Mouse (Mus musculus) G1E (cell line): ENCODE results near the gene Rgs9bp.
A peak's percentile ranks its signal among the peaks of the same experiment; 100 is the strongest.

ENCODE experiments used
- CTCF ChIP-seq: IDR thresholded peaks from 2 replicates; pipeline ENCODE4 v1.5.1; 2012; ENCODE audit warnings: low read depth, low read length, inconsistent platforms, mixed read lengths
- POLR2AphosphoS5 ChIP-seq: IDR thresholded peaks from 2 replicates; pipeline ENCODE4 v1.6.1; 2012; ENCODE audit warnings: low read depth, low read length, inconsistent platforms; ENCODE audit not compliant: insufficient replicate concordance

GRCm38 (mm10) chr7:35579849-35580248 is 5.5 kb downstream of the Rgs9bp start:
- TF ChIP-seq CTCF, result peak; percentile 86
- no peak for TF ChIP-seq POLR2AphosphoS5
